Mouse (Mus musculus): ENCODE data around the gene Trappc3.
"Not testable (repeated sequence)": the region's sequence is repeated elsewhere in the genome, so short reads cannot be mapped to it uniquely, and the experiment has no call there.

Gene Trappc3

GRCm38 (mm10) chr4:126262119-126262807, at the start of gene Trappc3:
Gene Trappc3, plus strand, starts transcription at chr4:126262325.
- peak; percentile 100 for DNase-seq

- DNase-seq = no peak
These were observed 44.4 kb upstream of the Trappc3 start for GRCm38 (mm10) chr4:126217771-126218170.

GRCm38 (mm10) chr4:126219540-126219939, 42.6 kb upstream of the Trappc3 start:
- DNase-seq = not testable (repeated sequence)

- no peak for DNase-seq
These were observed 42.1 kb upstream of the Trappc3 start for GRCm38 (mm10) chr4:126220045-126220444.

GRCm38 (mm10) chr4:126222631-126223030, 39.5 kb upstream of the Trappc3 start:
- no peak for DNase-seq

GRCm38 (mm10) chr4:126226640-126227039, 35.5 kb upstream of the Trappc3 start:
- DNase-seq = no peak

- DNase-seq = peak; percentile 93 to 94
These were observed 34.9 kb upstream of the Trappc3 start for GRCm38 (mm10) chr4:126227077-126227761.

- DNase-seq = no peak
These were observed 34.0 kb upstream of the Trappc3 start for GRCm38 (mm10) chr4:126228144-126228543.

- DNase-seq = no peak
These were observed 32.2 kb upstream of the Trappc3 start for GRCm38 (mm10) chr4:126229900-126230299.

- DNase-seq = no peak
These were observed 28.3 kb upstream of the Trappc3 start for GRCm38 (mm10) chr4:126233676-126234308.

GRCm38 (mm10) chr4:126234496-126235175, 27.5 kb upstream of the Trappc3 start:
- peak in 1 of 2 experiments; percentile 35 for DNase-seq

GRCm38 (mm10) chr4:126235191-126235590, 26.9 kb upstream of the Trappc3 start:
- no peak for DNase-seq

GRCm38 (mm10) chr4:126236467-126237280, 25.5 kb upstream of the Trappc3 start:
- DNase-seq = peak; percentile 63 to 77

GRCm38 (mm10) chr4:126237721-126238242, 24.3 kb upstream of the Trappc3 start:
- DNase-seq = no peak

GRCm38 (mm10) chr4:126239862-126240475, 22.2 kb upstream of the Trappc3 start:
- DNase-seq = no peak

GRCm38 (mm10) chr4:126241956-126242355, 20.2 kb upstream of the Trappc3 start:
- DNase-seq = peak; percentile 45 to 59

- no peak for DNase-seq
These were observed 19.6 kb upstream of the Trappc3 start for GRCm38 (mm10) chr4:126242510-126242909.

- no peak for DNase-seq
These were observed 15.8 kb upstream of the Trappc3 start for GRCm38 (mm10) chr4:126246202-126246889.

- DNase-seq = no peak
These were observed 13.8 kb upstream of the Trappc3 start for GRCm38 (mm10) chr4:126248261-126248868.

- no peak for DNase-seq
These were observed 11.5 kb upstream of the Trappc3 start for GRCm38 (mm10) chr4:126250659-126251058.

Data from kidney, postnatal 4 days (tissue).